Mouse (Mus musculus) cerebellum, postnatal 10 days (tissue): ENCODE measurements around the gene Bzw2.

ENCODE experiments used
- DNase-seq, 2 experiments: peaks; one replicate each; pipeline ENCODE4 v3.0.0; 2021; ENCODE audit warnings: mixed read lengths in 2 of 2

Gene Bzw2

DNA sequence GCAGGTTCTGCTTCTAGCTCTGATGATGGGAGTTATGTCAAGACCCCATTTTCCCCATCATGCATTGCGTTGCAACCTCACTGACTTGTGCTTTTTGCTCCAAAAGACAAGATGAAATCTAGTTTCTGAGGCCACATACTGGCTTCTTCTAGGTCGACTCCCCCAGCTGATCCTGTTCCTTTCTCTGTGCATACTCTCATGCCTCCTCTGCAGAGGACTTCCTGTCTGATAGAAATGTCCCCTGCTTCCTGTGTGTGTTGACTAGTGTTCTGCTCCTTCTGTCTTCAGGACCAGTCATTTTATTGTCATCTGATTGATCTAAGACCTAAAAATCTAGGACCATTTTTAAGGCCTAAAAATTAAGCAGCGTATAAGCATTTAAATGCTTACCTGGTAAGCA, 22.5 kb downstream of the Bzw2 start:
- DNase-seq = no peak

DNA sequence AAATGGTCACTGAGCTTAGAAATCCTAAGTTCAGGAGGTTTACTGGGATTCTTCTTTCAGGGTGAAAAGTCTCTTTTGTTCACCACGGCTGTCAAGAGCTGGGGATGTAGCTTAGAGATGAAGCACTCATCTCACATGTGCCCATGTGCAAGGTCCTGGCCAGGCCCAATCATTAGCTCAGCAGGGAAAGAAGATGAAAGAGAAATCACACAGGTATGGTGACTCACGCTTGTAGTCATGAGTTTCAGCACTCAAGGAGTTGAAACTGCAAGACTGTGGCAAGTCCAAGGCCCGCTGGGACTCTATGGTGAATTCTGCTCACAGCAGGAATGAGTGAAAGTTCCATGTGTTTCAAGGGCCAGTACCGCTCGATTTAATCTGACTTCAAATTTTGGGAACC, 23.8 kb downstream of the Bzw2 start:
- no peak for DNase-seq

DNA sequence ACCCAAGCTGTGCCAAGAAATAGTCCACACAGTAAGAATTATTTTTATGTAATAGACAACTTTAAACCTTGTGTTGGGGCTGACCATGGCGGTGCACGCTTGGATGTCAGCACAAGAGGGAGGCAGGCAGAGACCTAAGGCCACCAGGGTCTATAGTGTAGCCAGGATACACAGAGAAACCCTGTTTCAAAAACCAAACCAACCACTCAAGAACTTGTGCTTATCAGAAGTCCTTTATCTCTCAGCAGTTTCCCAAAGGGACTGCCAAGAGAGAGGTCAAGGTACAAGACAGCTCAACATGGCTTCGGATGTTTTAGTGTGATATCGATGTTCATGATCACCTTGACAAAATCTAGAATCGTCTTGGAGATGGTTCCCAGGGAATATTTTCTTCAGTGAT, 24.3 kb downstream of the Bzw2 start:
- DNase-seq = no peak

DNA sequence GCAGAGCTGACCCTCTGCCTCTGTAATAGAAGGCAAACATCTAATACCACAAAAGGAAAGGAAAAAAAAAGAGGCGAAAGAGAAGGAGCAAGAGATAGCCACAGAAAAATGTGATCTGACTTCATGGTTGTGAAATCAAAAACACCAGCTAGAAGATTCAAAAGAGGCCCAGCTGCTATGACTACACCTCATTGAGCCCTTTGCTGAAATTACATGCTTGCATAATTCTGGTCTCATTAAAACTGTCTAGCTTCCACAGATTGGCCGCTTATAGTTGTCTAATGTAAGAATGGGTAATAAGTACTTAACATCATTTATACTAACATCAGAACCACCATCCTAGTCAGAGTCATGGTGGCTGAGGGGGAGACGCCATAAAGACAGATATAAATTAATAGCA, 25.2 kb downstream of the Bzw2 start:
- no peak for DNase-seq

DNA sequence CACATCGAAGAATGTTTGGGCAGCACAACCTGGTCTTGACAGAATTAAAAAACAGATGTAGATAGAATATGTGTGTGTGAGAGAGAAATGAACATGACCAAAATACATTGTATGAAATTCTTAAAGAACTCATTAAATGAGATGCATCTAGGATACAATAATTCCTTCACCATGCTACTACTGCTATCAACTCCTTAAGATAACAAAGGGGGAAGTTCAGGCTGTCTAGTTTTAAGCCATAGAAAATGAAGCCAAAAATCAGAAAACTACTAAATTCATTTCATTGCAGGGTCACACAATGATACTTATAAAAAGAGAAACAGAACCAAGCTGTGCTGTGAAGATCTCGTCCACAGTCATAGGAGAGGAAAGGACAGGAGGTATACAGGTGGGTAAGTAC, 25.6 kb downstream of the Bzw2 start:
- no peak for DNase-seq

DNA sequence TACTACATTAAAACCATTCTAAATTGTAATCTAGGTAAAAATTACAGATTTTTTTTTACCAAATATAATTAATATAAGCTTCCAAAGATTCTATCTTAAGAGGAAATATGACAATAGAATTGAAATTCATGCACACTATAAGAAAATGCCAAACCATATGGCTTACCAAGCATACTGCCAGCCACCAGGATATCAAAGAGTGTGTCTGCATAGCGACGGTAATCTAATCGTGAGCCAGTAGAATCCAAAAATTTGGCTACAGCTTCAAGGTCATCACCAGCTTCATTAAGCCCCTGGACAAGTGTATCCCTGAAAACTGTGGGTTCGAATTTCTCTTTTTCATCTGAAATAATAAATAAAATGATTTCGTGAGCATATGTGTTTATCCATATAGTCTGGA, 28.1 kb downstream of the Bzw2 start:
- DNase-seq = peak; percentile 34 to 36

DNA sequence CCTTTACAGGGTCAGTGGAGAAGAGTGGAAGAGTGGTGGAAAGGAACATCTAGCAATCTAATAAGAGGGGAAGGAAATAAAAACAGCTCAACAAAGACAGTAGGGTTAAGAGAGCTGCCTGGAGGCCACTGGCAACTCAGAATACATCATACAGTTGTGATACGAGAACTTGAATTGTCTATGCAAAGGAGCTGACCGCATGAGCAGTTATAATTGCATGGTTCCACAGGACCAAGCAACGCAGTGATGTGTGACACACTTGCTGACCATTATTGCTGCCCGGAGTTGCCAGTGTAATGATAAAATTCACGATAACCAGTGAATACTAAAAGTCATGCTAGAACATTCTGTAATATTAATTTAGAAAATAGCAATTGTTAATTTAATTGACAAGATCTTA, 31.8 kb downstream of the Bzw2 start:
- DNase-seq = no peak

DNA sequence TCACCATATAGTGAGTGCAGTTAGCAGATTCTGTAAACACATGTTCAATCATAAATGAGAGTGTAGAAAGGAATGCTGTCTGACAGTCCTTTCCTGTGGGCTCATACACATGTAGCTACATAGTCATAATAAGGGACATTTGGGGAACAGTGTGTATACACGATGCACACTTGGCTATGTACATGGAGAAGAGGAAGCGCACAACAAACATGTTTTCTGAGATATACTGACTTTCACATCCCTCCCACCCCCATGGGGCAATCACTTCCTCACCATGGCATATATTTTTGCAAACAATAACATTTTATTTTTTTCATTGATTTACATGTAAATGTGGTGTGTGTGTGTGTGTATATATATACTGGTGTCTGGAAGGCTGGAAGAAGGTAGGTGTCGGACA, 38.6 kb downstream of the Bzw2 start:
- DNase-seq = no peak

DNA sequence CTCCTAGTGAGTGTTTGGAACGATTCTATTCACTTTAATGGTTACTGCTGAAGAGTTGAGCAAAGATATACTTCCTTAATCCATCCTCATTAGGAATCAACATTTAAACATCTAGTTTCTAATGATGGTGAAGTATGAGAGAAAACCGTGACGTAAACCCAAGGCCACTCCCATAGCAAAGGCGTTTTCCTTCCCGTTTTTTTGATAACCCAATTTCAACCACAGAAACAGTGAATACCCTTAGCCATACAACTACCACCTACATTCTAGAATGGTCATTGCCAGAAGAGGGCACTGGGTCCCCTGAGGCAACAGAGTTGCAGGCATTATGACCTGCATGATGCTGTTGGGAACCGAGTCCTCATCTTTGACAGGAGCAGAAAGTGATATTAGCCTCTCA, 40.7 kb downstream of the Bzw2 start:
- no peak for DNase-seq

DNA sequence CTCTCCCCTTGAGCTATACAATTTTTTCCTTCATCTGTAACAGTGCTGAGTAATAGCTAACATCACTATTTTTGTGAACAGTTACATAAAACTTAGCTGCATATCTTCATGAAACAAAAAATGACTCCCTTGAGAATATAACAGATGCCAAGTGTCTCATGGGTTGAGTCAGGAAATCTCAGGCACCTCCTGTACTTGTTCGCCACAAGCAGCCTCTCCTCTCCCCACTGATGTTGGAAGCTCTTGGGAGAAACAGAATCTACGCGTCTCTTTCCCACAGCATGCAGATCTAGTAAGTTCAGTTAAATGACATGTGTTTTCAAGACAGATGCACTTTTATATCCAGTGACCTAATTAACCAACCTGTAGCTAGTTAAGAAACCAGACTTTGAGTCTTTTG, 45.8 kb downstream of the Bzw2 start:
- no peak for DNase-seq

DNA sequence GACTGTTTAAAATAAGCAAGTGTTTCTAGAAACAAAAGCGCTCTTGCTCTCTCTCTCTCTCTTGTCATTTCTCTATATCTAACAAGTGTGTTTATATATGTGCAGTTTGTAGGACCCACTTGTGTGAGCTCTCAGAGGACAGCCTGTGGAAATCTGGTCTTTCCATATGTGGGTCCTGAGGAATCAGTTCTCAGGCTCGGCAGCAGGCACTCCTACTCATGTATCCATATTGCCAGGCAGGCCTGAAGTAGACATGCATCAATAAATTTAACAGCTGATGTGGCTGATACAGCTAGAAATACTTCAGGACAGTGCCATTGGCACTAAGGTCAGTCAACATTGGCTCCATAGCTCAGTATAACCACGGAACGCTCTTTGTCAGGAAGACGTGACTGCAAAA, 46.8 kb downstream of the Bzw2 start:
- DNase-seq = no peak

DNA sequence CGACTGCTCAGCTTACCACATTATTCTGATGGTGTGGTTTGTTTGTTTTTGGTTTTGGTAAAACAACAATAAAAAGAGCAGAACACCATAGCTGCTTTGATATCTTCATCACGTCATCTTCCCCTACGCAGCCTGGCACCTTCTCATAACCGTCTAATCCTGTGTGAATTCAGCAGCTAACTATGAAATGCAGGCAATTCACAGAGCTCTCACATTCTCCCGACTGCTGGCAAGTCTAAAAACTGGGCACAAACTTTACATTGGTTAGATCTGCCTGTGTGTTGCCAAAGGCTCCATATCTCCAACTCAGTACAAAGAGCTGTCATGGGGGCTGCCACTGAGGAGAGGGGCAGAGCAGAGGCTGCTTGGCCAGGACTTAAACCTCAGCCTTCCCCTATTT, 47.4 kb downstream of the Bzw2 start:
- DNase-seq = no peak

DNA sequence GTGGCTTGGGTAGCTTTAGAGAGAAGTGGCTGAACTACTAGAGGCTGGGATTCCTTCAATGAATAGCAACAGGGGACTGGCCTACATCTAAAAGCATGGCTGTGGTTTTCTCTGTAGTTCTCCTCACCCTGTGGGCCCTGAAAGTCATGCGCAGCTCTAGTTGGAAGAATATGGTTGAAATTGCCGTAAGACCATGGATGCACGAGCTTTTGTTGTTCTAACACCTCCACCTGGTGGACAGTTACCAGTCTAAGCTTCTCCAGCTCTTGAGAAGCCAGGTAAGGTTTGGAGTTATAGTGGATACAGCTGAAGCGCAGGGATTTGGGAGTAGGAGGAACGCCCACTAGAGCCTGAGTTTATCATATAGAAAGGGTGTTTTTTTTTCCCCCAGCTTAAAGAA, 49.4 kb downstream of the Bzw2 start:
- DNase-seq = peak; percentile 22 to 29

DNA sequence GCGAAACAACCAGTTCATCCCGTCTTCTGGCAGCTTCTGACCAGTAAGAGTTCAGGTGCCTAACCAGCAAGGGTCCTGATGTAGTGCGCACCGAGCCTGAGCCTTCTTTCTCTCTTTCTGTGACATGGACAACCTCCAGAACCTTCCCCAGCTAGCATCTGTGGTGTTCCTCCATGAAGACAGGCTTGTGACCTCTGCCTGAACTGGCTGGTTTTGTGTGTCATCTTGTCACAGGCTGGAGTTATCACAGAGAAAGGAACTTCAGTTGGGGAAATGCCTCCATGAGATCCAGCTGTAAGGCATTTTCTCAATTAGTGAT, 54.3 kb downstream of the Bzw2 start:
- no peak for DNase-seq

DNA sequence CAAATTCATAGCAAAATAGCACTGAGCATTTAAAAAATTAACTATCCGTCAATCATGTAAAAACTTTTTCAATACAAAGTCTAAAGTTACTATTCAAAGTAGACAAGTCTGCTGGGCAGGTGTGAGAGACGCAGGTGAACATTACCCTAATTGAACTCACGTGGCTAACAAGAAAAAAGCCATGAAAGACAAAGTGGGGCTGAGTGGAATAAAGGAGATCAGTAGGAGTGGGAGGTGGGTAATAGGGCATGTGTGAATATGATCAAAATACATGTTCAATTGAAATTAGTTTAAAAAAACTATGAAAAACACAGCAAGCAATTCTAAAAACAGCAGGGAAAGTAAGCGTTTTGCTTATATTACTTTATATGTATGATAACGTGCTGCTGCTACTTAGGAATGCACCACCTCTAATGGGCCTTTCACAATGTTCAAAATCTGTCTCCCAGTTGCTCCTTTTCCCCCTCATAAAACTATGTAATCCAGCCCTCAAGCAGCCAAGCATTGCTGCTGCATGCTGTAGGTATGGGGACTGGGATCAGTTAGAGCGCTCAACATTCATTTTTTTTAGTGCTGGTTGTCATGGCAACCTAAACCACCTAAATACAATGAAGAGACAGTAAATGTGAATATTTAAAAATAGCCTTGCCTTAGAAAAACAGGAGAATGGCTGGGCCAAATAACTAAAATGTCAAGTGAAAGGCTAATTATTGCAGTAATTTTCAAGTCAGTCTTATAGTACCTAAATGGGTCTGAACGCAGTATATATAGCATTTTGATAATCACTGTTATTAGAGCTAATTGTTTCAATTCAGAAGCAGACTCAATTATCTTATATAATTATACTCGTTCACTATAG, 54.9 kb downstream of the Bzw2 start:
- no peak for DNase-seq

DNA sequence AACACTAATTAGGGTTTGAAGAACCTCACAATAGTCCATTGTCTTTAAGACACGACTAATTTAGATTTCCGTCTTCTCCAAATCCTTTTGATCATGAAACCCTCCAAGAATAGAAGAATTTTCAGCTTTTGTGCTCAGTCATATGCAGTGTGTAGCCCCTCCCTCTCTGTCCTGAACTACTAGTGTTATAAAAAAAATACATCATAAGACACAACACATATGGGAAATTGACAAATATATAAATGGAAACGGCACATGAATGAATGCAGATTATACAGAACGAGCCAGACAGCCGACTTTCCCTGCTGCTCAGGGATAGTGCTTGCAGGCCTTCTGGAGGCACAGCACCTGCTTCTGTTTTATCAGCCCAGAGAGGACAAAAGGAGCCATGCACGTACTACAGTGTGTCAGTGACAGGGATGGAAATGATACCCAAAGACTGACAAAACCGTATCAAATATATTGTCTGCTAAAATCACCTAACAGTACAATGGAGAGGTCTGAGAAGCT, 62.5 kb downstream of the Bzw2 start:
- no peak for DNase-seq

DNA sequence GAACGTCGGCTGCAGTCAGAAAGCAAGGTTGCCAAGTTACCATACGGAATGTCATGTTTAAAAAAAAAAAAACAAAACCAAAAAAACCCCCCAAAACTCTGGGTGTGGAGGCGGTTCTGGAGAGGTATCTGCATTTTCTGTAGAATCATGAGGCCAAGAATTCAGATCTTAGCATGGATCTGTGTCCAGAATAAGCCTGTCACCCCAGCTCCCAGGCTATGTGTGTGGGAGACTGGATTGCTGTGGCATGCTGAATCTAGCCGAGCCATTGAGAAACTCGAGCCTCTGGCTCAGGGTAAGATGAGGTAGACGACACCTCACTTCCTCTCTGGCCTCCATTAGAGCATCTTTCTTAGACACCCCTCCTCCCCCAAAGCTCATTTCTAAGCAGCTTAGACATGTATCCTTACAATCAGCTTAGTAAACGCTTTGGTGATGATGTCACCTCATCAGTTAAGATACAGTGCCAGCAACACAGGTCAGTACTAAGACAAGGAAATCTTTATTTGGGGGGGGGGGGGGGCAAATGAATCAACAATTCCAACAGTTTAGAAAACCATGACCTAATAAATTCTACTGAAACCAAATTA, 64.7 kb downstream of the Bzw2 start:
- no peak for DNase-seq

DNA sequence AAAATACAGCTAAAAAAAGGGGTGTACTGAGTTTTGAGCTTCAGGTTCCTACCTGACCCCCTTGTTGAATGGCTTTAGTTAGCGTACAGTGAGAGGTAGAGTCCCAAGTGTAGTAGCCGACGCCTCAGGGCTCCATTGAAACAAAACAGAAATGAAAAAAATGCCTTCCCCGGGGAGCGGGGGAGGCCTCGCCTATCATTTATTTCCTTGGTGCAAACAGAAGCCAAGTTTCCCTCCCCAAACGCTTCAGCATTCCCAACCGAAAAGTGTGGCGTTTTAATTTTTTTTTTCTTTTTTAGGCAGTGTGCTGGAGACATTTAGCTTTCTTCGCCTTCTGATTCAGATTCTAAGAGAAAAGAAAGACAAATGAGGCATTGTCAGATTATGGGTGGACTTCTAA, 65.9 kb downstream of the Bzw2 start:
- no peak for DNase-seq

DNA sequence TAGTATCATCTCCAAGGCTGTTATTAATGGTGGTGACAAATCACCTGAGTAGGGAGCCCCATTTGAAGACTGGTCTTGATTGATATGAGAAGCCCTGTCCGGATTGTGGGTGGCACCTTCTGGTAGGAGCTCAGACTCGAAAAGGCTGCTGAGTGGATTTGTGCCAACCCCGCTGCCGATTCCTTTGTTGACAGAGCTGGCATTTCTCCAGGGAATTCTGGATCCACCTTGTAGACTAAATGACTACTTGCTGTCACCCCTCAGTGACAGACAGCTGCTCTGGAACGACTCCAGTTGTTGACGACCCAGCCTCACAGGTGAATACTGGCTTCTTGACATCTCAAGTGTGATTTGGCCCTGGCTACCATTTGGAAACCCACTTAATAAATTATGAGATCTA, 68.7 kb downstream of the Bzw2 start:
- DNase-seq = peak; percentile 48 to 52

DNA sequence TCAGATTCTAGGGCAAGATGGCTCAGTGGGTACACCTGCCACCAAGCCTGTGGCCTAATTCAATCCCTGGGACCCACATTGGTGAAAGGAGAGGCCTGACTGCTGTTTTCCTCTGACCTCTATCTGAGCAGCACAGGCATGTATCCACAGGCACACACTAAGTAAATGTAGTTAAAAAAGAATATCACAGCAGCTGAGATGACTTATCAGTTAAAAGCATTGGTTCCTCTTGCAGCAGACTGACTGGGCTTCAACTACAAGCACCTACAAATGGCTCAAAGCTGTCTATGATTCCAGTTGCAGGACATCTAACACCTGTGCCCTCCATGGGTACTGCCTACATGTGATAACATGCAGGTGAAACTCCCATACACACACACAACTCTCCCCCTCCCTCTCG, 69.1 kb downstream of the Bzw2 start:
- no peak for DNase-seq

DNA sequence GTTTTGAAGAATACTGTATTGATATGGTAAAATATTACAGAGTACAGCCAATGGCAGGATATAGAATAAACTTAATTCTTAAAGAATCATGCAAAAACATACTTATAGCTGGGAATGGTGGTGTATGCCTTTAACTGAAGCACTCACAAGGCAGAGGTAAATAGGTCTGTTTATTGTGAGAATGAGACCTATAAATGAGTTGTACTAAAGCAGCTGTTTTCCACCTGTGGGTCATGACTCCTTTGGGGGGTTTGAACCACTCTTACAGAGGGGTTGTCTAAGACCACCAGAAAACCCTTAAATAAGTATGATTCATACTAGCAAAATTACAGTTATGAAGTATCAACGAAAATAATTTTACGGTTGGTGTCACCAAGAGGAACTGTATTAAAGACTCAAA, 72.5 kb downstream of the Bzw2 start:
- DNase-seq = no peak

DNA sequence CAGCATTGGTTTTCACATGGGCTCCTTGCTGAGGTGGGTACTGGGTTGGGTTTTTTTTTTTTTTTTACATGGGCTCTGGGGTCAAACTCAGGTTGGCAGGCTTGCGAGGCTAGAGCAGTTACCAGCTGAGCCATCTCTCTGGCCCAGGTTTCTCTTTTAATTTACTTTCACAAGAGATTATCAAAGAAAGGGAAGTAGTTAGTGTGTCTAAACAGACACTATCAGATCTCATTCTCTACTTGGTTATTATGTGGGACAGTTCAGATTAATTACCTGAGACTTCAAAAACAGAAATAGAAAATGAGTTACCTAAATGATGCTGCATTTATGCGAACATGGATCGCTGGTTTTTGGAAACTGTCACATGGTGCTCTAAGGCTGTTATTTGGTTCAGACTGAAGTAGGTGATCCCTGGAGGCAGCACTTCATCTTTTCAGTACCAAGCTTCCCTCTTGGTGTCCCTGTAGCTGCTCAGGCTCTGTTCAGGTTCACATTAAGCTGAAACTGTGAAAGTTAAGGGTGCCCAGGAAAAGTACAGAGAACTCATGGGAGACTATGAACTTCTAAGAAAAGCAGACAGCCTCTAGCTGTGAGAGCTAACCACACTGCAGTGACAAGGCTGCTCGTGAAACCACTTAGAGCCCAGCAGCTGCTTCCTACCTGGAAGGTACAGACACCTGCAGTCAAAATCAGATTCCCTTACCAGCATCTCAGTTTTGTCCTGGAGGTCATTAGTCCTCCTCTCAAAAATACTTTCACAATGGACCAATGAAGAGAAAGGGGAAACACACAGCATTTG, 79.6 kb downstream of the Bzw2 start:
- DNase-seq = no peak

DNA sequence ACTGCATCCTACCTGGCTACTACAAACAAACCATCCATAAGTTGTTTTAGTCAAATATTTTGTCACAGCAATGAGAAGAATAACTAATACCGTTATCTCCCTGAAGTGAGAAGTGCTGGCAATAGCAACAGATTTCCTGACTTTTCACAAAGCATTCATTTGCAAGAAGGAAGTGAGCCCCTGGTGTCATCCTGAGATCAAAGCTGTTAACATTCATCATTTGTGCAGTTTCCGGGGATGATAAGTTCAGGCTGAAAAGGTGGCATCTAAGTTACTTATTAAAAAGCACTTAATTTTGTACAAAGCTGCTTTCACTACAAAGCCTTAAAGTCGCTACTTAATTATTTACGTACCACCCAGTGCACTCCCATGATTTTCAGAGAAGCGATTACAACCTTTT, 85.0 kb downstream of the Bzw2 start:
- DNase-seq = no peak

DNA sequence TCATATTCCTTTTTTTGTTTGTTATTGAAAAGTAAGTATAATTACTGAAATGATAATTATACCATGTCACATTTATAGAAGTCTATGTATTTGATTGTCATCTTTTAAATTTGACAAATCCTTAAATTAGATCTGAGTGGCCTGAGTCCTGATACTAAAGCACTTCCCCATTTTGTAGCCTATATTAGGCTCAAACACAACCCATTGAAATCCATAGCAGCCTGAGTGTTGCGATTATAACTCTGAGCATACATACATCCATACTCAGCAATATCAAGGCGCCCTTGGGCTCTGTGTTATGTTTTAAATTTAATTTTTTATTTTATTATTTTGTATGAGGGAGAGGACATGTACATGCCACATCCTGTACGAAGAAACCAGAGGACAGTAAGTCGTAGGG, 87.6 kb downstream of the Bzw2 start:
- DNase-seq = no peak
